Mouse (Mus musculus) limb, embryonic 10.5 days (tissue): Measurements from ENCODE around the gene Olfr1359. TPM values are rescaled to one million over a fixed set of nuclear protein-coding genes. Genes with fewer than 3 reads are reported as not detected.

ENCODE experiments used
- microRNA-seq: library from miRNA; unstranded; fragments of <30 nt; microRNA quantifications from one replicate; pipeline ENCODE4, GENCODE M21; 2017
- polyA plus RNA-seq: library from polyadenylated mRNA; unstranded; fragments of >200 nt; fragmentation: Nextera tagmentation; extraction: Ambion mirVana; gene quantifications from 2 replicates; pipeline ENCODE4 v1.2.1, GENCODE M21; 2016

Gene Olfr1359
- polyA plus RNA-seq, 1 experiment from 2014 or later, result not detected

Small RNA genes within 50 kb of the gene (microRNA-seq; reads per million reads assigned to microRNA genes)
- gene Gm44357 (not detected), gene Gm44367 (0.88 reads per million), gene Gm44454 (0.88 reads per million)

Other genes starting within 250 kb of the Olfr1359 start
- gene Zscan26, start 244.4 kb upstream of the Olfr1359 start, polyA plus RNA-seq, result 26.1 and 29.9 TPM in 2 replicates
- 2.0 and 2.4 TPM in 2 replicates for gene Nkapl, start 229.6 kb upstream of the Olfr1359 start, polyA plus RNA-seq
- 2.5 and 3.3 TPM in 2 replicates for gene Zkscan4, start 219.2 kb upstream of the Olfr1359 start, polyA plus RNA-seq
- gene Gm10065, start 218.7 kb upstream of the Olfr1359 start, polyA plus RNA-seq, result not detected in 2 replicates
- gene AK157302, start 202.9 kb upstream of the Olfr1359 start, polyA plus RNA-seq, result 0.20 and 0.28 TPM in 2 replicates
- 3.6 and 5.0 TPM in 2 replicates for gene Gm11273, start 196.7 kb upstream of the Olfr1359 start, polyA plus RNA-seq
- 6.8 and 9.6 TPM in 2 replicates for gene Zkscan8, start 167.0 kb upstream of the Olfr1359 start, polyA plus RNA-seq
- gene Olfr1366, start 155.3 kb upstream of the Olfr1359 start, polyA plus RNA-seq, result 0.06 TPM in 1 of 2 replicates, not detected in the other
- not detected in 2 replicates for gene Olfr1535, start 138.2 kb upstream of the Olfr1359 start, polyA plus RNA-seq
- gene Olfr1364, start 116.4 kb upstream of the Olfr1359 start, polyA plus RNA-seq, result not detected in 2 replicates
- gene Olfr1362, start 84.1 kb upstream of the Olfr1359 start, polyA plus RNA-seq, result not detected in 2 replicates
- gene Olfr11, start 55.6 kb upstream of the Olfr1359 start, polyA plus RNA-seq, result not detected in 2 replicates
- gene Olfr1361, start 34.7 kb upstream of the Olfr1359 start, polyA plus RNA-seq, result not detected in 2 replicates
- gene Olfr1360, start 20.7 kb upstream of the Olfr1359 start, polyA plus RNA-seq, result not detected in 2 replicates
- gene Hist1h2bl, start 18.0 kb downstream of the Olfr1359 start, polyA plus RNA-seq, result 1.7 and 2.0 TPM in 2 replicates
- gene Hist1h2ai, start 18.3 kb downstream of the Olfr1359 start, polyA plus RNA-seq, result 19.5 and 28.4 TPM in 2 replicates
- 8.0 and 10.2 TPM in 2 replicates for gene Hist1h3h, start 19.5 kb downstream of the Olfr1359 start, polyA plus RNA-seq
- 6.8 and 7.9 TPM in 2 replicates for gene Hist1h2bm, start 23.9 kb downstream of the Olfr1359 start, polyA plus RNA-seq
- gene Hist1h4j, start 37.0 kb downstream of the Olfr1359 start, polyA plus RNA-seq, result 0.92 and 1.6 TPM in 2 replicates
- gene Hist1h4k, start 52.4 kb downstream of the Olfr1359 start, polyA plus RNA-seq, result 4.9 TPM in 1 of 2 replicates, not detected in the other
- 14.3 and 19.6 TPM in 2 replicates for gene Hist1h2ak, start 55.7 kb downstream of the Olfr1359 start, polyA plus RNA-seq
- 1.4 and 3.8 TPM in 2 replicates for gene Hist1h2bn, start 56.0 kb downstream of the Olfr1359 start, polyA plus RNA-seq
- 33.1 and 40.9 TPM in 2 replicates for gene Hist1h1b, start 82.5 kb downstream of the Olfr1359 start, polyA plus RNA-seq
- gene Hist1h3i, start 85.3 kb downstream of the Olfr1359 start, polyA plus RNA-seq, result 131 and 133 TPM in 2 replicates
- 5.4 and 9.9 TPM in 2 replicates for gene Hist1h2an, start 89.1 kb downstream of the Olfr1359 start, polyA plus RNA-seq
- gene Hist1h2bp, start 89.3 kb downstream of the Olfr1359 start, polyA plus RNA-seq, result 3.4 and 5.5 TPM in 2 replicates
- gene Hist1h2bq, start 112.1 kb downstream of the Olfr1359 start, polyA plus RNA-seq, result 17.9 and 22.1 TPM in 2 replicates
- gene Hist1h2ao, start 112.4 kb downstream of the Olfr1359 start, polyA plus RNA-seq, result 2.0 and 2.1 TPM in 2 replicates
- gene Hist1h4m, start 113.6 kb downstream of the Olfr1359 start, polyA plus RNA-seq, result not detected in 2 replicates
- 10.5 and 11.5 TPM in 2 replicates for gene Hist1h4n, start 134.1 kb downstream of the Olfr1359 start, polyA plus RNA-seq
- 6,450 and 6,557 TPM in 2 replicates for gene Hist1h2ap, start 135.4 kb downstream of the Olfr1359 start, polyA plus RNA-seq
- 19.4 and 23.0 TPM in 2 replicates for gene Hist1h2br, start 135.6 kb downstream of the Olfr1359 start, polyA plus RNA-seq
- gene Zfp184, start 247.0 kb downstream of the Olfr1359 start, polyA plus RNA-seq, result 22.4 and 27.0 TPM in 2 replicates